Mouse (Mus musculus): ENCODE results near the gene Ttc39b.
A peak's percentile ranks its signal among the peaks of the same experiment; 100 is the strongest.

The Ttc39b gene

DNA sequence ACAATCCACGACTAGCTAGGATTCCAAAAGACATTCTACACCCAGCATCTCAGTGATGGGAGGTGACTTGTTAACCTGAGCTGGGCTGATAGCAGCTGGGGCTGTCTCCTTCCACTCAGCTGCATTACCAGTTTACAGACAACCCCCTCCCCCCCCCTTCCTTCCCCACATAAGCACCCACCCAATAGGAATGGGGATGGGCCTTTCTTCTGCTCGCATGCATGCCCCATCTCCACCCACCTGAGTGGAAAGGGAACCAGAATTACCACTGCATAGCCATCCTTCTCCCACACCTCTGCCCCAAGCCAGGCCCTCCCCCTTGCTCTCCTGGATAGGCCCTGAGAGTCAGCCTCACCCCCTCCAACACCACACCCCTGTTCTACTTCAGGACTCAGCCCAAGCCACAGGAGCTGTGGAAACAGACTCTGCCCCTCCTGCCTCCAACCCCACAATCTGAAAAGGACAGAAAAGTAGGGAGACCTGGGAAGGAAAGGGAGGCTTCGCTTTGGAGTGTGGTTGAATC lies 6.2 kb downstream of the Ttc39b start:
- DNase-seq (ENCODE audit: extremely low spot score, low spot score), result no peak

DNA sequence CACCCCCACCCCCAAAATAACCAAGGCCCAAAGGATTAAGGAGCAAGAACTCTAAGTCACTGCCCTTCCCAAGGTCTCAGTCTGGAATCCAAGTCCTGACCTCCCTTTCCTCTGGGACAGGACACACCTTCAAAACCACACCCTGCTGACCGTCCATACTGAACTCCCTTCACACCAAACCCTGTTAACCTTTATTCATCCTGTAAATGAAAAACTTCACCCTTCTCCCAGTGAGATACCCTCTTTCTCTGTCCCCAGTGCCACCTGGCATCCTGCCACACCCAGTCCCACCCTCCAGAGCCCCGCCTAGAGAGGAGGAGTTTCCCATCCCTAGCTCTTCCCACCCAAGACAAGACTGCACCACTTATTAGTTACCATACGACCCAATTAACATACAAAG lies 7.3 kb downstream of the Ttc39b start:
- DNase-seq (ENCODE audit: extremely low spot score, low spot score), result no peak

DNA sequence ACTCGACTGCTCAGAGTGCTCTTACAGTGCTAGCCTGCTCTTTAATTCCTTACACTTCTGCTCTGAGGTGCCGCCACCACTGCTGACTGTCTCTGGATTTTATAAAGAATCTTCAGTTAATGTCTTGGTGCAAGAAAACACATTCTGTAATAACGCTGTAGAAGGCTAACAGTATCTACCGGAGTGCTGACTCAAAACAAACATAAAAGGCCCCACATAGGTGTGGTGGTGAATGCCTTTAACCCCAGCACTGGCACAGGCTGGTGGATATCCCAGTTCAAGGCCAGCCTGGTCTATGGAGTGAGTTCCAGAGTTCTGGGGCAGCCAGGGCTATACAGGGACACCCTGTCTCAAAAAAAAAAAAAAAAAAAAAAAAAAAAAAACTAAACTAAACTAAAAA lies 8.1 kb downstream of the Ttc39b start:
- DNase-seq (ENCODE audit: extremely low spot score, low spot score), result no peak

DNA sequence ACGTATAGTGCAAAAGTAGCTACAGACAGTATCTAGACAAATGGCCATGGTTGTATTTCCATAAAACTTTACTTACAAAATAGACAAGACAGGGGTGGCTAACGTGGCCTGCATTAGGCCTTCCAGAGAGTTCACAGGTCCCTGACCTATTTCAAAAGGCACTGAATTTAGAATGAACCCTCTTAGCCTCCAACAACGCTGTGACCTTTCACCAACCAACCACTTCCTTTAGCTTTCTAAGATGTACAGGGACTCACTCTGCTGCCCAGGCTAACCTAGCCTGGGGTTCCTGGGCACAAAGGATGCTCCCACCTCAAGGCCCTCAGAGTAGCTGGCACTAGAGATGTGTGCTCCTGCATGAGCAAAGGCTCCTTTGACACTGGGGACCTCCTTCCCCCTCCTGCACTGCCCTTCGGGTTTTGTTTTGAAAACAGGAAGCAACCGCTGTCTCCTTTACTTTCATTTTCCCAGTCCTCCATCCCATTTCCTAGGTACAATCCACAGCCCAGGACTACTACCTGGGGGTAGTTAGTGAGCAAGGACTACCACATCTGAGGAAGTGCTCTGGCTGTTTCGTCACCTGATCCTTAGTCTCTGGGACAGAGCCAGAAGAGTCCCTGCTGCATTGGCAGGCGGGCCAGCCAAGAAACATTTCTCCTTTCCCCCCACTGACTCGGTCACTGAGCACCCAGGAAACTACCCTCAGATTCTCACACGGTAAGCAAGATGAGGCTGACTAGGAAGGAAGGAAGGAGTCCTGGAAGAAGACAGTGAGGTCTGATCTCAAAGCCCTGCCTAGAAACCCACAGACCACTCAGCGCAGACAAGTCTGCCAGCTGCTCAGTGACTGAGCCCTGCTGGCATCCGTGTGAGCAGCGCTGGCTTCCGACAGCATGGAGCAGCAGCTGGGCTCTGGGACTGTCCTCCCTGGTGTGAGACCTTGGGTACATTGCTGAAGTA lies 8.9 kb downstream of the Ttc39b start:
- DNase-seq (ENCODE audit: extremely low spot score, low spot score), result no peak

DNA sequence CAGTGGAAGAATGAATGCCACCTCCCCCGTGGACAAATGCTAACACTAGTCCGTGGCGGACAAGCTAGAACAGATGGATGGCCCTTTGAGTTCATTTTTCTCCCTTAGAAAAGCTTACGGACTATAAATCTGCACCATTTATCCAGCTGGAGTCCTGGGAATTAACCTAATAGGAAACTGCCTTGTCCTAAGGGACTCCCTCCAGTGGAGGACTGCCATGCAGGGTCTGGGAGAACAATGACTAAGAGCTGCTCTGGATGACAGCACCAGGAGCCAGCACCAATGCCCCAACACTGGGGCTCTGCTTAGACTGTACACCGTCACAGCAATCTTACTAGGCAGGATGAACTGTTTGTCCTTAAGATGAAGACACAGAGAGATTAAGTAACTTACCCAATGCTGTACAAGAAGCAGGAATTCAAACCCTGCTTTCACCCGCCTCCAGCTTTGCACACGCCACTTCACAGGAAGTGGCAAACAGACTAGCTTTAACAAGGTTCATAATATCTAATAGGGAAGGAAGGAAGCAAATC lies 9.7 kb downstream of the Ttc39b start:
- no peak for DNase-seq (ENCODE audit: extremely low spot score, low spot score)

DNA sequence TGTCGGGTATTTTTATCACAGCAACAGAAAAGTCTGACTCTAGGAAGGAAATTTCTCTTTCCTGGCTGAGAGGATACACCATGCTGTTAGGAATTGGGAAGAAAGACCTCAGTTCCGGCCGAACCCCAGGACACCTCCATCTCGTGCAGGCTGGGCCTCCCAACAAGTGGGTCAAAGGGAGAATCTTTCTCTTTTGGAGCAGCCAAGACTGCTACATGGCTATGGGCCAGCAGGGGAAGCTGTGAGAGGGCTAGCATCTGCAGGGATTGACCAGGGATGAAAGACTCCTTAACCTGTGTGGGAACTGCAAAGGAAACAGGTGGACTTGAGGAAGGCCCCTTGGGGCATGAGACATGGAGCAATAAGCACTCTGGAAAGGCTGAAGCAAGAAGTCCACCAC lies 11.7 kb downstream of the Ttc39b start:
- DNase-seq (ENCODE audit: extremely low spot score, low spot score), result no peak

DNA sequence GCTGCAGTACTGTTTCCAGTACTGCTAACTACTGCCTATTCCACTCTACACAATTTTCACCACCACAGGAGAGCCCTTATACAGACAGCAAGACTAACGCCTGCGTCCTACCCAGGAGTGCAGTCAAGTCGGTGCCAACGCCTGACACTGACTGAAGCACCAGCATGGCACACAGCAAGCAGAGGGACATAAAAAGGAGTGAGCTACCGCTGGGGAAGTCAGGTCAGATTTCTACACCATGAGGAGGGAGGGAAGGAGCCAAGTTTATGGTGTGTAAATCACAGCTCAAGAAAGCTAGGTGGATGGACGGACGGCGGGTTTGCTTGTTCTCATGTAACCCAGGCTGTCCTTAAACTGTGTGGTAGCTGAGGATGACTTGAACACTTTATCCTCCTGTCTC lies 12.6 kb downstream of the Ttc39b start:
- no peak for DNase-seq (ENCODE audit: extremely low spot score, low spot score)

DNA sequence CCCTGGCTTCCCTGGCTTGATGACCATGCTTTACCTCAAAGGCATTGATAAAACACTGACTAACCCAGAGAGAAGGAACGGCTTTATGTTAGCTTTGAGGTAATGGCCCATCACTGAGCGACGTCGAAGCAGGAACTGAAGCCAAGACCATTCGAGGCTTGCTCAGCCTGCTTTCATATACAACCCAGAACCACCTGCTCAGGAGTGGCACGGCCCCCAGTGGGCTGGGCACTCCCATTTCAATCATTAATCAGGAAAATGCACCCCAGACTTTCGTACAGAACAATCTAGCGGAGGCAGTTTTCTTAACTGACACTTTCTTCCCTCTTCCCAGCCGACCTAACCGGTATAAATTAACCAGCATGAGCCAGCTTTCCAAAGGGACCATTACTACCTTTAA lies 13.1 kb downstream of the Ttc39b start:
- DNase-seq (ENCODE audit: extremely low spot score, low spot score), result no peak

DNA sequence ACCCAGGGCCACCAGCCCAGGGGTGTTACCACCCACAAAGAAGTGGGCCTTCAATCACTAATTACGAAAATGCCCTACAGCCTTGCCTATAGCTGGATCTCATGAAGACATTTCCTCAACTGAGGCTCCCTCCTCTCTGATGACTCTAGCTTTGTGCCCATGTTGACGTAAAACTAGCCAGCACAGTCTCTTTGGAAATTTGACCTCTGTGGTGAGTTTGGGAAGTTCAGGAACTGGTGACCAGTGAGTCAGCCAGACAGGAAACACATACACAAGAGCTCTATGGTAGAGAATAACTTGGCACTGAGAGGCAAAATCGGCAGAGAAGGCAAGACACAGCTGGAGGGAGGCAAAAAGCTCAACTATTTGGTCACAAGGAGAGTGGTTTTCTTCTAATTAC lies 15.1 kb downstream of the Ttc39b start:
- DNase-seq (ENCODE audit: extremely low spot score, low spot score), result no peak

DNA sequence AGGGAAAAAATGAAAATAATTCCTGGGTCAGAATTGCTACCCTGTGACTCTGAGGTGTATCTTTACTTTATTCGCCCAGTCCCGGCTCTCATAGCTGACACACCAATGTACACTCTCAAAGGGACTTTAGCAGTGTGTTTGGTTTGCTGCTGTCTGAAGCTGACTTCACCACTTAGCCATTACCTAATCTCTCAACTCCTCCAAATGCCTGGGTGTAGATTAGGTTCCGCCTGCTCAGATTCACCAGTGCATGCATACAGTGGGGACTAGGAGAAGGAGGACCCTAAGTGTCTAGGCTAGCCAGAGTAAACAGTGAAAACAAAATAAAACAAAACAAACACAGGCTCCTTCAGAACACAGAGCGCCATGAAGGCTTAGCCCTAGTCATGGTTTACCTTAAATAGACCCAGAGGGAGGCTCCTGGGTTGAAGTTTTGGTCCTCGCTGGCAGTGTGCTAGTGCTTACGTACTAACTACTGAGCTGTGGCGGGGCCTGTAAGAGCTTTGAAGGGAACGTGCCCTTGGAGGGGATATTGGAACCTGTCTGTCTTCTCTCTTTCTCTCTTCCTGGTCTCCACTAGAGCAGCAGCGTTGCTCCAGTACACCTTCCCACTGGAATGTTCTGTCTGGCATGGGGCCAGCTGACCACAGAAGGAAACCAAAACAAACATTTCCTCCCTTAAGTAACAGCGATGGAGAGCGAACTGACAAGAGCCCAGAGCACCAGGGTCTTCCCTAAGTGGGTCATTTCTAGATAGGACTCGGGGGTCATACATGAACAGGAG lies 16.2 kb downstream of the Ttc39b start:
- no peak for DNase-seq (ENCODE audit: extremely low spot score, low spot score)

DNA sequence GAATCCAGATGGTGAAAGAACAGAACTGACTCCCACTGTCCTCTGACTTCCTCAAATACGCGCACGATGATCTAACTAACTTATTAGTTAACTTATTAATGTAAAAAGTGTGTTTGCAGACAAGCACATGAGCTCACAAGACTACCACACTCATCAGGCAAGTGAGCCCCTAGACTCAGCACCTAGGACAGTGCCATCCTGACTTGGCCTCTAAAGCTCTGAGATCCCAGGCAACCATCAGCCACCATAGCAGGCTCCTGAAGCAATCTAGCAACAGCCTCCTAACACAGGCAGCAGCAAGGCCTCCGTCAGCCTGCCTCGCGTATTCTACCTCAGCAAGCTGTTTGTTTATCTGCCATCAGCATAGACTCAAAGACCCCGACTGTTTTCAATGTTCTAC lies 17.2 kb downstream of the Ttc39b start:
- DNase-seq (ENCODE audit: extremely low spot score, low spot score), result no peak

DNA sequence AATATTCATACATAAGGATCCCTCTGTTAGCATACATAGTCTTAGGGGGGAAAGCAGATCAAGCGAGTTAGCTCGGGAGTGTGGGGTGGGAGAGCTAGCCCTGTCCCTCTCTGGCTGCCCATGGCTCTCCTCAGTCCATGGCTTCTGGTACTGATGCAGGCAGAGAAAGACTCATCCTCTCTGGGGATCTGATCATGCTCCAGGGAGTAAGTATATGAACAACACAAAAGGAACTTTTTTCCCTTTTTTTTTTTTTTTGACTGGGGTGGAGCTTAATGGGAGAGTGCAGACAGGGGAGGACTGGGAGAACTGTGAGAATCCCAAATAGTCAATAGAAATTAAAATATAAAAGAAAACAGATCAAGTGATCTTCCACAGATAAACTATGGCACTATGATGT lies 19.0 kb downstream of the Ttc39b start:
- no peak for DNase-seq (ENCODE audit: extremely low spot score, low spot score)

DNA sequence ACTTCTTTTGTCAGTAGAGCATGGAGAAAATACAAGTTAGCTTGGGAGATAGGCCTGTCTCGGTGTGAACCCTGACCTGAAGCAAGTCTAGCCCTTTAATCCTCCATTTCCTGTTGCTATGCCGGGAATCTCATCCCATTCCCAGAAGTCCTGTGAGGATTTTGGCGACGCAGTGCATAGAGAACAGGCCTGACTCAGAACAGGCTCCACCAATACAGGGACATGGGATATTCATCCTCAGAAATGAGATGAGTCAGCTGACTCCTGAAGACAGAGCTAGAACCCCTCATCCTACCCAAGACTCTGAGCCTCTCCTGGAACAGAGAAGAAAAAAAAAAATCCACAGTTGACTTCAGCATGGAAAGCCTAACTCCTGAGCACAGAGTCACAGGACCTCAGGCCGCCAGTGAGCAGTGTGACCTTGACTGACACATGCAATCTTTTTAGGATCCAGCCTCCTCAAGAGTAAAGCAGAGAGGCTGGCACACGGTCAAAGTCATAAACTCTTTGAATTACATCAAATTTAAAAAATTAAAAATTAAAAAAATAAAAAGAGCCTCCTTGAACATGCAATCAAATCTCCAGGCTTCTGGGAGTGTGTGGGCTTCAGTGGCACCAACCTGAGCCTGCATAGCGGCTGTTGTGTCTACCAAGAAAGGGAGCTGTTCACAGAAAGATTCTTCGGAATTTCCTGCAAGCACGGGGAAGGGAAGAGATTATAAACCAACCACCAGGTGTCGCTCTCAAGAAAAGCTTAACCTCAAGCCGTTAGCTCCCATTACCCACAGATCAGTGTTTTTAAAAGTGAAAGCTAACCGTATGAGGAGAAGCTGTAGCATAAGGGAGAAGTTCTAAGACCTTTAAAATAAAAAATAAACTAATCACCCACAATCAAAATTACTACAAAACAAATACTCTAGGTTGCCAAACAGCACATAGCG lies 20.9 kb downstream of the Ttc39b start:
- DNase-seq (ENCODE audit: extremely low spot score, low spot score), result peak; percentile 36

DNA sequence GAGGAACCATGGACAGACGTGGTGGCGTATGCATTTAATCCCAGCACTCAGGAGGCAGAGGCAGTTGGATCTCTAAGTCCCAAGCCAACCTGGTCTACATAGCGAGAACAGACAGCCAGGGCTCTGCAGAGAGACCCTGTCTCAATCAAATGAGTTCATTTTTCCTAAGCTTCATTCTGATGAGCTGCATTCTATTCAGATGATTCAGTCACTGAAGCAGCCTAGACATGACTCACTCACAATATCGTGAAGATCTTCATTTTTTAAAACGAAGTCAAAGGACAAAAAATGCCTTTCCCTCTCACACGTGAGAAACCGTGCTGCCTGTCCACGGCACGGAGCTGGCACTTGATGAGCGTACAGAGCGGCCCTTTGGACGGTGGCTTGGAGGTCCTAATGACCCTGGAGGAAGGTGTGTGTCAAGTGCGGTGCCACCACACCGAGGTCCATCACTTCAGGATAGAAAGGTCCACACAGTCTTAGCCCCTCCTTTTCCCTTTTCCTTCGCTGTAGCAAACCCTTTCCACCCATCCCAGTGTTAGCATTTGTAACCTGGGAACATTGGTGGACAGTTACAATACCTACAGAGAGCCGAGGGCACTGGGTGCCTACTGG lies 21.8 kb downstream of the Ttc39b start:
- no peak for DNase-seq (ENCODE audit: extremely low spot score, low spot score)

DNA sequence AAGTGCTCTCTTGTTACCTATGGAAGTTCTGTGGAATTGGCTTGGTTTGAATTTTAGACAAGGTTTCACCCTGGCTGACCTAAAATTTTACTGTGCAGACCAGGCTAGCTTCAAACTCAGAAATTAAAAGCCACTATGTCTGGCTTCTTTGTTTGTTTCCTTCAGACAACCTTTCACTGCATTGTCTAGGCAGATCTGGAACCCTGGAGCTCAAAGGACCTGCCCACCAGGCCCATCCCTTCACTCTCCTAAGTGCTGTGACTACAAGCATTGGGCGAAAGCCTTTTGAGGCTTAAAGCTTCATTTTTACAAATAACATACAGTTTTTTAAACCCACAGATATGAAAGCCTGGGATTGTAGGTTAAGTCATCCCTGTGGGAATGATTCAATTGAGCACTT lies 22.3 kb downstream of the Ttc39b start:
- DNase-seq (ENCODE audit: extremely low spot score, low spot score), result no peak

DNA sequence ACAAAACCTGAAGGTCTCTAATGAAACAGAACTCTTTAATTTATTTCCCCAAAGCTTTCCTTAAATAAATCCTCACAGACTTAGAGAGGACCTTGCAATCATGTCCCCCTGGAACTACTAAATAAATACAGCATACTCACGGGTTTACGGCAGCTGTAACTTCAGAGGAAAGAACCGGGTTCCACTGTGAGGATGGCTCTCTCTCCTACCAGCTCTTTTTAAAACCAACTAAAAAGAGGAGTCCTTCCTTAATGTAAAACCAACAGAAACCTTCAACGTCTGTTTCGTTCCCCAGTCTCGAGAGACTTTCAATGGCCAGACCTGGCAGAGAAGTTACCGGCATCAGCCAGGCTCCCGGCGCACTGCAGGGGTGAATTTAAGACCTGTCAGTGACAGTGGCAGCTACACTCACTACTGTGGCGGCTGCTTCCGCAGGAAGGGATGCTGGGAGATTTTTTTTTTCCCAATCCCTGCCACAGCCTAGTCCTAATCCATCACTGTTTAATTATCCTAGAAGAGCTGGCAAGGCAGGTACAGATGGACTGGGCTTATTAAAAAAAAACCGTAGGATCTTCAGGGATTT lies 39.2 kb downstream of the Ttc39b start:
- peak; percentile 57 for DNase-seq (ENCODE audit: extremely low spot score, low spot score)

DNA sequence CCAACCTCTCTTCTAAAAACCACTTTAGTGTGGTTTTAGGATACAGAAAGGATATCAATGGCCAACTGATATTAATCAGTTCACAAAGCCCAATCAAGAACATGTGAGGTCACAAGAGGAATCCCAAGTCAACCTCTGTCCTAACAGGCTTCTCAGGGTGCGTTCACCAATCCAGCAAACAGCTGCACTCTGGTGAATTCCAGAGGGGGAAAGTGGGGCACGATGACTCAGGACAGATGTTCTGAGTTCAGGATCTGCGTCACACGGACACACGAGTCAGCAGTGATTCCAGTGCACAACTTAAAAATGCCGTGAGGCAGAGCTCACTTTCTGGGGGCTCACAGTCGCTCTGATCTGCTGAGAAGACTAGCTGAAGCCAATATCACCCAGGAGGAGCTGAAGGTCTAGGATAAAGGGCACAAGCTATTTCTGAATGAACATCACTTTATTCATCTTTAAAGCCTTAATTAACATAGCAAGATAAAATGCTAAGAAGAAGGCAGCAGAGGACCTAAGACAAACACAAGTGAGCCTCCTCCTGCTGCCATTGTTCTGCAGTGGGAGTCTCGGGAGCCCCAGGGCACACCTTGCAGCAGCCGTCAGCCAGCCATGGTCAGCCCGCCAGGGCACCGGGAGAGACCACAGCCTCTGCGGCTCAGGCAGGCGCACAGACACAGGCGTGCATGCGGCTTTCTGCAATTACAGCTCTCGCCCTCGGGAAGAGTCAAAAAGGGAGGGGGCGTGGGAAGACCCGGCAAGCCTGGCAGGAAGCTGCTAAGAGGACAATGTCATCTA lies 39.9 kb downstream of the Ttc39b start:
- DNase-seq (ENCODE audit: extremely low spot score, low spot score), result peak; percentile 51

DNA sequence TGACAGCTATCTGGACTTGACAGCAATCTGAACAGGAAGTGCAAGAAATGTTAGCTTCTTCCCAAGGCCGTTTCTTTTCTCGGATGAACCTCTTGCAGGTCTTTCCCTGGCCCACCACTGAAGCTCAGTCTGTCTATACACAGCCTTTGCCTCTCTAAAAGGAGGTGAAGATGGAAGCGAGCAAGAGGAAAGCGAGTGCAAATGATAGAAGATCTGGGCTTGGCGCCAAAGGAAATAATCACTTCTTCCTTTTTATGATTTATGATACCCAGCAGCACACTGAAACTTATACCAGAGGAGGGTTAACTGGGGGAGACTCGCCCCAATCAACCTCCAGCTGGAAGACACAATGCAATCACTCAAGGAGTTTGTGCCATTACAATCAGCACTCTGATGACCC lies 41.6 kb downstream of the Ttc39b start:
- DNase-seq (ENCODE audit: extremely low spot score, low spot score), result no peak

DNA sequence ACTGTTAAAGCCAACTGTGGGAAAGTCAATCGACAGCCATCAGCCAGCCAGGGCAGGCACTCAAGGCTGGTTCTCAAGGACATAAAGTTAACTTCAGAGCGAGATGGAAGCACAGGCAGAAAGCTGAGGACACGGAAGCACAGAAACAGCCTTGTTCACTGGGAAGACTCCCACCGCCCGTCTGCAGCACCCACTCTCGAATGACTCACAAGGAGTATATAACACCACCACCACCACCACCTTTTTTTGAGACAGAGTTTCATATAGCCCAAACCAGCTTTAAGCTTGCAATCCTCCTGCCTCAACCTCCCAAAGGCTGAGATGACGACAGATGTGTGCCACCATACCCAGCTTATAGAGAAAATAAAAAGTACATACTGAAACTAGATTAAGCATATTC lies 44.8 kb downstream of the Ttc39b start:
- DNase-seq (ENCODE audit: extremely low spot score, low spot score), result no peak
